Mouse (Mus musculus) kidney, adult 18-20 months (tissue): ENCODE measurements around the gene March11.

Experiments
- DNase-seq: peaks from one replicate; pipeline ENCODE4 v3.0.0; 2021

The March11 gene

DNA sequence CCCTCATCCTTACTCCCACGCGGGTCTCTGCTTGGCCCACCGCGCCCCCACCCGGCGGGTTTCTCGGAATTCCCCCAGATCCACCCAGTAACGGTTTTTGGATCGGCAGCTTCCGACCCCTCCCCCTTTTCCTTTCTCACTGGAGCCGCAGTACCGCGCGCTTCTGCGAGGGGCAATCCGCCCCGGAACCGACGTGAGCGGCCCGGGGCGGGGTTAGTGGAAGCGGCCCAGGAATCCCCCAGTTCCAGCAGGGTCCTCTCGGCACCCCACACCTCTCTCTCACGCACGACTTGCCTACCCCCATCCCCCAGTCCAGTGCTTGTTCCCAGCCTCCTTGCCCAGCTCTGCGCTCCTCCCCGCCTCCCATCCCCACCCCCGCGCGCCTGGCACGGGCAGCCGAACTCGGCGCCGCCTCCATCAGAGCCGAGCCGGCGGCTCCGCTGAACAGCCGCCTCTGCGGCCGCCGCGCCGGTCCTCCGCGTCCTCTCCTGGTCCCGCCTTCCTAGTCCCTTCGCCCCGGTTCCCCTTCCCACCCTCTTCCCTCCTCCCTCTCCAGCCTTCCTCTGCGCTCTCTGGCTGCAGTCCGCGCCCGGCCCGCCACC lies at the start of gene March11:
TSS of gene March11 (plus strand) at position 420 of the 602 bp plus-strand sequence.
- DNase-seq, result no peak

- no peak for DNase-seq
Measured at GRCm38 (mm10) chr15:26262336-26262735, 46.5 kb upstream of the March11 start.

- no peak for DNase-seq
Measured at GRCm38 (mm10) chr15:26269596-26269995, 39.3 kb upstream of the March11 start.

DNA sequence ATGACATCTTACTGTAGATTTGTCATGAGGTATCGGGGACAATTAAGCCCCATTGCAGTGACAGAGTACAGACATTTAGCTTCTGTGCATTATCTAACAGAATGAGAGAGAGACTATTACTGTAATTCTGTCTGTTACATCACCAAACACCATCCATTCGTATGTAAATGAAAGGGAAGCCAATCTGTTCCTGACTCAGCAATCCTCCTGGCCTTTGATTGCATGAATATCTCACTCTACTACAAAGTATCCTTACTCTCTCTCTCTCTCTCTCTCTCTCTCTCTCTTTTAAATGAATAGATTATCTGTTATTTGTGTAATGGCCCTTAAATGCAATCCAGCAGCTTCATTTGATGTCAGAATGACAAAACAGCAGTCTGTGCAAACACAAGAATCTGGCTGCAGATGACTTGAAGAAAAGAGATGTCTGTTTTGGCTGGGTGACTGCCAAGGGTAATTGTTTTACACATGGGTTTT lies 32.8 kb upstream of the March11 start:
- DNase-seq, result no peak

- no peak for DNase-seq
Measured at GRCm38 (mm10) chr15:26276608-26277007, 32.2 kb upstream of the March11 start.

GRCm38 (mm10) chr15:26291871-26292270 lies 17.0 kb upstream of the March11 start:
- DNase-seq, result no peak

DNA sequence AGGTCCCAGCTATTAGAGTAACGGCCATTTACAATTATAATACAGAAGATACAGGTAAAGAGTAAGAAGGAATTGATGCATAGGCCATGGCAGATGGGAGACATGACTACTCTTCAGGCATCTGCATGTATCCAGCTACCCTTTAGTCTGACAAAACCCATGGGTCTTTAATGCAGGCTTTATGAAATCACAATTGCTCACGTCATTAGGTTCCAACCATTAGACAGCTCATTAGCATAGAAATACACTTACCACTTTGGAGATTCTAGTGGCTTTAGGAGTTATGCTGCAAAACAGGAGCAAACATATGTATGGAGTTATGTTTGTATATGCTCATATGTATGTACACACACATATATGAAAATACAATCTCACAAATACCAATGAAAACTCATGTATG lies 16.0 kb upstream of the March11 start:
- no peak for DNase-seq

DNA sequence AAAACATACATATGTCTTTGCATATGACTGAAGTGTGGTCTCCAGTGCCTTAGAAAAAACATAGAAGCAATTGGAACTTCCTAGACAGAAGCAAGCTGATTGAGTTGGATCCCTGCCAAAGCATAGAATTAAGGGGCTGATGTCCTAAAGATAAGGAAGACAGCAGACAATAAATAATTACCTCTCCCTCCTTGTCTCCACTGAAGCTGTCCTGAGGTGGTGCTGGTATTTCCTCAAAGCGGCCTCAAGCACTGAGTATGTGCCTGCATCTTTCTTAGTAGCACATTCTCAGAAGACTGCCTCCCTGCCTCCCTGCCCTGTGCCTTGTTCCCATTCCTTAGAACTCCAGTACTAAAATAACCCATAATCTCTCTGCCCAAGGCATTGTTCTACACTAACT lies 15.6 kb upstream of the March11 start:
- DNase-seq, result no peak

GRCm38 (mm10) chr15:26298668-26299067 lies 10.2 kb upstream of the March11 start:
- DNase-seq, result no peak

DNA sequence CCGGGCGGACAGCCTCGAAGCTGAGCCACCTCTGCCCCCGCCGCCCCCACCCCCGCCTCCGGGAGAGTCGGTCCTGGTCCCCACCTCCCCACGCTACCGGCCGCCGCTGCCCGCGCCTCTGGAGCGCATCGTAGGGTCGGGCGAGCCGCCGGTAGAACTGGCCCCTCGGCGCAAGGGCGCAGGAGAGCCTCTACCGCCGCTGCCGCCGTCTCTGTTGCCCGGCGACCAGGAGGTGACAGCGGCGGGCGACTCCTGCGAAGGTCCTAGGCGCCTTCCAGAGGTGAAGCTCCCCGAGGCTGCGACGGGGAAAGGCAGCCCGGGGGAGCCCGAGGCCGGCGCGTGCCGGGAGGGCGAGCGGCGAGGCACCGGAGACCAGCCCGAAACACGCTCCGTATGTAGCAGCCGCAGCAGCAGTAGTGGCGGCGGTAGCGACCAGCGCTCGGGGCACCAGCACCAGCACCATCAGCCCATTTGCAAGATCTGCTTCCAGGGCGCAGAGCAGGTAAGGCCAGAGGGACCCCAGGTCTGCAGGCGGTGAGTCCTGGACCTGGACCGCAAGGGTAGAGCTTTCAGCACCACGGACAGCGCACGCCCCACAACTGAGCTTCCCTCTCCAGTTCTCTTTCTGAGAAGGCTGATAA lies 563 bp downstream of the March11 start:
- peak; percentile 57 for DNase-seq

DNA sequence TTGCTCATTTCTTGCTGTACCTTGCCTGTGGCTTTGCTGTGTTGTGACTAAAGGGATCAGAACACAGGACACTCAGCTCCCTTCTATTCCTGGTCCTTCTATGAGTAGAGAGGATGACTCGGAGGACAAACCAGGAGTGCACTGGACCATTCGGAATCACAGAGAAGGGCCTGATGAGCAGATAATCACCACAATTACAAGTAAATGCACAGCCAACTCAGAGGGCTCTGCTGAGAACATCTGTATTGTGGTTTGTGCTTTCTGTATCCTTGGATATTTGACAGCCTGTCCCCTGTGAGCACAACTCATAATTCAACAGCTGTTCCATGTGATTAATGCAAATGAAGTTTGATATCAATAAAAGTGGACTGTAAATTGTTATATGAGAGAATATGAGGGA lies 11.0 kb downstream of the March11 start:
- DNase-seq, result no peak

DNA sequence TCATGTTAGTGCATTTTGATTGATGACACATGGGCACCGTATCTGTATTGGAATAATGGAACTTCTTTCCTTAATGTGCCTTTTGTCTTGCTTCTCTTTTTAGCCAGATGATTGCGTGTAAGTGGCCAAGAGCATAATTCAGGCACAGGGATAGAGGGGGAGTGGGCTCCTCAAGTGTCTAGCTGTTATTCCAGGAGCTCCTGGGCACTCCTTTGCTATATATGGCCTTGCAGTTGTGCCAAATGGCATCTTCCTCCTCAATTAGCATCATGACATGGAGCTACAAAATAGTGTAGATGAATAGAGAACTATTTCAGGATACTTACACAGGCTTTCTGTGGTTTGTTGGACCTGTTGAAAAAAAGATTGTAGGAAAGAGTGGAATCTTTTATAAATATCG lies 11.6 kb downstream of the March11 start:
- DNase-seq, result no peak

- no peak for DNase-seq
Measured at GRCm38 (mm10) chr15:26322804-26323203, 14.0 kb downstream of the March11 start.

GRCm38 (mm10) chr15:26327157-26327556 lies 18.3 kb downstream of the March11 start:
- DNase-seq, result no peak

- DNase-seq, result no peak
Measured at GRCm38 (mm10) chr15:26335791-26336190, 26.9 kb downstream of the March11 start.

DNA sequence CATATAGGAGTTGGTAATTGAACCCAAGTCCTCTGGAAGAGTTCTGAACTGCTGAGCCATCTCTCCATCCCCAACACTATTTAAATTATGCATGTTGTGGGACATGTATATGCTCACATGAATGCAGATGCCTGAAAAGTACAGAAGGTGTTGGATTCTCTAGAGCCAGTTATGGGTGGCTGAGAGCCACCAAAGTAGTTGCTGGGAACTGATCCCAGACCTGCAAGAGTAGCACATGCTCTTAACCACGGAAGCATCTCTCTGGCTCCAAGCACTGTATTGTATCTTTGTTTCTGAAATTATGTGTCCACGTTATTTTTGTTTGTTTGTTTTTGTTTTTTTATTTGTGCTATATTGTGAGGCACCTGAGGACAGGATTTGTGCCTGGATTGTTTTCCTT lies 28.9 kb downstream of the March11 start:
- DNase-seq, result no peak

DNA sequence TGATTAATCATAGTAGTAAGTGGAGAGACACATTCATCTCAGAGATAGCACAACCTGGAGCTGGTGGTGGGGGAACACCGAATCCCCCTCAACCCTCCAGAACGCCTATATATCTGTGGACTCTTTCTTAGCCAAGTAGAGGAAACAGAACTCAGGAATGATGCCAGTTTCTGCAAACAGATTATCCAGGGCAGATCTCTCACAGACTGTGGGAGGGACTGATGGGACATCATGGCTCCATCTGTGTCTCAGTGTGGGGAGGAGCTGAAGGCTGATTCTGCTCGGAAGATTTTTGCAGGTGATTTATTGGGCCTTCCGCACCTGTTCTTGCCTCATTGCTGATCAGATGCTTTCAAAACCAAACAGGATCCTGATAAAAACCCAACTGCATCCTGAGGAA lies 29.5 kb downstream of the March11 start:
- DNase-seq, result no peak

- DNase-seq, result no peak
Measured at GRCm38 (mm10) chr15:26340490-26340889, 31.6 kb downstream of the March11 start.

DNA sequence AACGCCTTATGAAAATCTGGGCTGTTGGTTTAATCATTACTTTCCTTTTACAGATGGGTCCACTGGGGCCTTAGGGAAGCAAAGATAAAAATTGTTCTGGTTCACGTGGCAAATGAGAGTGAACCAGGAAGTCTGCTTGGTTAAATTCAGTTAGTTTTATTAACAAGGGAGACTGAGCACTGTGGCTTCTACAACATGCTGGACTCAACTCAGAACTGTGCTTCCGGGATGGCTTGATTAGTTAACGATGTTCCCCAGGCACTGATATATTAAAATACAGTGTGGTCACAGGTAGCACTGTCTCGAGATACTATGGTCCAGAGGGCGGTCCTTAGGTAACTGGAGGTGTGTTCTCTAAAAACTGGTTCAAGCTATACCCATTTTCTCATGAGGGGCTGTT lies 32.1 kb downstream of the March11 start:
- DNase-seq, result no peak

DNA sequence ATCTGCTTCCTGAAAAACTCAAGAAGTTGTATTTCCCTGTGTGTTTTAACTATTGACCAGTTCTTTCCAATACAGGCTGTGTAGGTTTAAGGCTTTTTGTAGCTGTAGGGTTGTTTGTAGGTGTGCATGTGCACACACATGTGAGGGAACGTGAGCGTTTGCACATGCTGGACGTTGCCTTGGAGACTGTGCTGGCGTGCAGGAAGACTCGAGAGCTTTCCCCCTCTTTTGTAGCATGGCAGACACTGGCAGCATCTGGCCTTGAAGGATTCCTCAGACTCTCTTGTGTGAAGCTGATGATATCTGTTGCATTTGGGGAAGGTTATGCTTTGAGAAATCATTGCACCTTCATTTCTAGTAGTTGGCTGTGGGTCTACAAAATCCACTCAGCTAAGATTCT lies 35.5 kb downstream of the March11 start:
- no peak for DNase-seq

DNA sequence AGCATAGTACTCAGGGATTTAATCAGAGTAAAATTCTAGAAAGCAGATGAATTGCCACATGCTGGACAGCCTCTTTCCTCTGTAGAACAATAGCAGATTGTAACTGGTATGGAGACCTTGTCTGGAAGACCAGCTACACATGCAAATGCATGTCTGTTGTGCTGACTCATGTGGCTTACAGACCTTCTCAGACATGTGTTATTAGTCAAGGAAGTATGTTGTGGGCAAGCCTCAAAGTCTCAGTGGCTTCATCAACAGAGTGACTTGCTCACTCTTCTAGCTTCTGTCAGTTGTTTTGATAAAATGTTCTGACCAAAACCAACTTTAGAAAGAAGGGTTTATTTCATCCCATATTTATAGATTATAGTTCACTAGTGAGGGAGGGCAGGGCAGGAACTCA lies 44.8 kb downstream of the March11 start:
- DNase-seq, result no peak

GRCm38 (mm10) chr15:26365344-26365743 lies 56.5 kb downstream of the March11 start:
- no peak for DNase-seq

DNA sequence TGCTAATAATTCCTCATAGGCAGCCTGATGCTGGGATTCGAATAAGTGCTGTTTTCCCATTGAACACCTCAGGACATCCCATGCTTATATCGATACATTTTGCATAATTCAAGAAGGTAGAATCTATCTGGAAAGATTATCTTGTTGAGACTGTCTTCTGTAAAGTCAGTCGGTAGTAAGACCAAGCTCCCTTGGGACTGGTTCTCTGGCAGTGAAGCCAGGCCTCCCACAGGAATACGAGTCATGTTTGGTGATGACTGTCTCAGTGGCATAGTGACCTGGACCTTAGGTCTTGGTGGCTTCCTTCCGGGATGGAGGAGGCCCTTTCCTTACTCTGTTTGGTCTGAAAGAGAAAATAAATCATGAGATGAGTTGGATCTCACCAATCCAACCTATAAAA lies 57.7 kb downstream of the March11 start:
- no peak for DNase-seq

DNA sequence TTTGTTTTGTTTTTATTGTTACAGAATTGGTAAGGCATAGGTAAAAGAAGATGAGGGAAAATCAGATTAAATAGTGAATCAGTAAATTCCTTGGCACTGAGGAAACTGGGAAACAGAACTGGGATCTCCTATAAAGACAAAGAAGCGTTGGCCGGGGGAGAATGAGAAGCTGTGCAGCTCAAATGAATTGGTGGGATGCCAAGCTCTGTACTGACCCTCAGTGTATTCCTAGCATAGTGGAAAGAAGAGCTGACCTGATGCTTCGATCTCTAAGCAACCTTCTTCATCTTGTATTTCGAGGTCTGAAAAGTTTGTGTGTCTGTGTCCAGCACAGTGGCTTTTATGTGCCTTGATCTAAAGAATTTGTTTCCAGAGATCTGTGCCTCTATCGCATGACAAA lies 64.9 kb downstream of the March11 start:
- DNase-seq, result no peak

DNA sequence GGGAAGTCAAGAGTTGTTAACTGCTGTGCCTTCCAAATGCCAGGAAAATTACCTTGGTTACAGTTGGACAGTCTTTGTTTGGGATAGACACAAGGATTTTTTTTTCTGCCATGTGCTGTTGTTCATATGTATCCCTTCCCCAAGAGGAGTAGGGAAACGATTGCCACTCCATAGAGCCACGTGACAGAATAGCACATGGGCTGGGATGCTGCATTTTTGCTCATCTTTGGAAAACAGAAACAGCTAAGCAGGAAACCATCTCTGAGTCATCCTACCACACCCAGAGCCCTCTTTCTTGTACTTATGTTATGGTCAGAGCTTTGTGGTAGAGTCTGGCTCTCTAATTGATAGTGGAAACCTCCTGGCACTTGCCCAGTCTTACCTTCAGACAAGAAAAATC lies 65.4 kb downstream of the March11 start:
- no peak for DNase-seq
